Mouse (Mus musculus) stomach, embryonic 15.5 days (tissue): ENCODE data around the gene Mdga1. TPM values are rescaled to one million over a fixed set of nuclear protein-coding genes. Genes with fewer than 3 reads are reported as not detected.

Experiments used
- ATAC-seq: fragments of 200-750 bp; cut with Nextera tagmentation; 2 replicates; pipeline ENCODE4 v1.8.0; 2017; ENCODE audit warnings: low read depth, moderate number of reproducible peaks, moderate TSS enrichment; ENCODE audit not compliant: insufficient read depth, low FRiP score
- H3K27ac ChIP-seq: fragments of 300-500 bp; sonication (generic); 2 replicates; pipeline ENCODE4 v1.5.1; 2015; ENCODE audit warnings: mild to moderate bottlenecking, inconsistent platforms
- H3K27me3 ChIP-seq: fragments of 300-500 bp; sonication (generic); replicated peaks from 2 replicates; pipeline ENCODE4 v1.6.1; 2015; ENCODE audit warnings: inconsistent platforms
- H3K36me3 ChIP-seq: fragments of 300-500 bp; sonication (generic); 2 replicates; pipeline ENCODE4 v1.6.1; 2015; ENCODE audit warnings: inconsistent platforms
- H3K4me1 ChIP-seq: fragments of 300-500 bp; sonication (generic); 2 replicates; pipeline ENCODE4 v1.6.1; 2015; ENCODE audit warnings: inconsistent platforms
- H3K4me2 ChIP-seq: fragments of 300-500 bp; sonication (generic); 2 replicates; pipeline ENCODE4 v1.6.1; 2015; ENCODE audit warnings: mild to moderate bottlenecking, inconsistent platforms
- H3K4me3 ChIP-seq: fragments of 300-500 bp; sonication (generic); replicated peaks from 2 replicates; pipeline ENCODE4 v1.5.1; 2015; ENCODE audit warnings: inconsistent platforms
- H3K9ac ChIP-seq: fragments of 300-500 bp; sonication (generic); 2 replicates; pipeline ENCODE4 v1.6.1; 2015; ENCODE audit warnings: inconsistent platforms
- H3K9me3 ChIP-seq: fragments of 300-500 bp; sonication (generic); 2 replicates; pipeline ENCODE4 v1.6.1; 2016; ENCODE audit warnings: inconsistent platforms
- WGBS: fragments of 180-500 bp; shearing (Covaris S2); methylation state at CpG from one replicate; pipeline ENCODE4 v1.1.7; 2015; 5-methylcytosine and 5-hydroxymethylcytosine counted together
- polyA plus RNA-seq: library from polyadenylated mRNA; unstranded; fragments of >200 nt; fragmentation: Nextera tagmentation; extraction: Ambion mirVana; gene quantifications from 2 replicates; pipeline ENCODE4 v1.2.1, GENCODE M21; 2015

The Mdga1 gene
- polyA plus RNA-seq, 1 experiment from 2014 or later = 3.6 TPM

DNA sequence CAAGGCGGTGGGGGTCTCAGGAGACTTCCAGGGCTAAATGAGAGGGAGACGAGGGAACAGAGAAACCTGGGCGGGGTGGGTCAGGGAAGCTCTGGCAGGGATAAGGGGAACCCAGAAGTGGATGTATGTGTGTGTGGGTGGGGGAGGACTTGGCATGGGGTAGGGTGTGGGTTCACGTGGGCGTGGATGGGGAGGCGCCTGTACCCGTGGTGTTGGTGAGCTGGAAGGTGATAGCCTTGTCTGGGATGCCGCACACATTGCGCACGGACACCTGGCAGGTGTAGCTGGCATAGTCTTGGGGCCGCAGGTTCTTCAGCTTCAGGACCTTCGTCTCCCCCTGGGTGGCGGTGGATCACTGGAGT, 120.5 kb downstream of the Mdga1 start:
- Histone ChIP-seq H3K4me2 (no peak overlapping the region), H3K27ac (no peak overlapping the region), H3K4me1 (no peaks in the 10 kb centered on the region), H3K27me3 (0 out of 2 replicates have a peak, but pooled peaks cover 3% of the 10 kb centered on the region), H3K9me3 (no peaks in the 10 kb centered on the region), H3K4me3 (no peak overlapping the region), H3K36me3 (no peaks in the 10 kb centered on the region), H3K9ac (no peak overlapping the region)
- no peak; the same call in 1 of the 2 replicates for ATAC-seq
- WGBS = 74% methylated on average over 13 of the region's 13 CpGs

DNA sequence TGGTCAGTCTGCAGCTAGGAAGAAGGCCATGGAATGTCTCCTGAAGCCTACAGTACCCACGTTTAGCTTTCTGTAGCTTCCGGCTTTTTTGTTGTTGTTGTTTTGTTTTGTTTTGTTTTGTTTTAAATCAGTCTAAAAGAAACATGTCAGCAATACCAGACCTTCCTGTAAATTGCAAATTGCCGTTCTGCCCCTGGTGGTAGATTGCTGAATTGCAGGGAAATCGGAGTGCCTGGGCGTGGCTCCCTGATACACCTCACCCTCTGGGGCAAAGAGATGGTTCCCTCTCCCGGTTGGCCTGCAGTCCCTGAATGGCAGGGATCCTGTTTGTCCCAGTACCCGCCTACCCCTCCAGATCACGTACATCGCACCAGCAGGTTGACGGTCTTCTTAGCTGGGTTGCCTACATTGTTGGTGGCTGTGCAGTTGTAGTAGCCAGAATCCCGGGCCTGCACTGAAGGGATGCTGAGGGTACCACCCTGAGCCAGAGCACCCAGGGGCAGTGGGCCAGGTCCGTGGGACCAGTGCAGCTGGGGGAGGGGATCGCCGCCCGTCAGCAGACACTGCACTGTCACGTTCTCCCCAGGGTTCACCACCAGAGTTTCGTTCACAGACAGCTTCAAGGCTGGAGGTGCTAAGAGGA, 121.0 kb downstream of the Mdga1 start:
- Histone ChIP-seq H3K36me3 (no peaks in the 10 kb centered on the region), H3K4me3 (no peak overlapping the region), H3K9me3 (no peaks in the 10 kb centered on the region), H3K4me1 (no peaks in the 10 kb centered on the region), H3K27ac (no peak overlapping the region), H3K9ac (no peak overlapping the region), H3K4me2 (no peak overlapping the region), H3K27me3 (0 out of 2 replicates have a peak, but pooled peaks cover 1% of the 10 kb centered on the region)
- WGBS = 34% methylated on average over 17 of the region's 17 CpGs
- ATAC-seq = no peak

DNA sequence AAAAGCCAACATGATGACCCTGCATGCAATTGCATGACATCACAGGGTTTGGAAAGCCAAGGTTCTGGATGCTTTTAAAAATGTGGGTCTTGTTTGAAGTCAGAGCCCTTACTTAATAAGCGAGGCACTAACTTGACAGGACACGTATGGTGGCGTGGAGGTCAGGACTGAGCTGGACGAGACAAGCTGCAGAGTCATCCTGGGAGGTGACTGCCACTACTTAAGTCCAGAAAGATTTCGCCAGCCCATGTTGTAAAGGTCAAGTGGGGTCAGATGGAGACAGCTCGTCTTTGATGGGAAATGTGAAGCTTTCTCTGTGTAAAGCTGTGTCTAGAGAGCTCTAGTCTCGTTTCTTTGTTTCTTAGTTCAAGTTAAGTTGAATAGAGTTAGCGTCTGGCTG, 122.6 kb downstream of the Mdga1 start:
- 64% methylated on average over 8 of the region's 8 CpGs for WGBS
- Histone ChIP-seq H3K9me3 (no peaks in the 10 kb centered on the region), H3K4me1 (peaks cover 4% of the 10 kb centered on the region), H3K4me3 (no peak overlapping the region), H3K36me3 (no peaks in the 10 kb centered on the region), H3K27ac (no peak overlapping the region), H3K4me2 (no peak overlapping the region), H3K27me3 (no peaks in the 10 kb centered on the region), H3K9ac (no peak overlapping the region)
- no peak for ATAC-seq

DNA sequence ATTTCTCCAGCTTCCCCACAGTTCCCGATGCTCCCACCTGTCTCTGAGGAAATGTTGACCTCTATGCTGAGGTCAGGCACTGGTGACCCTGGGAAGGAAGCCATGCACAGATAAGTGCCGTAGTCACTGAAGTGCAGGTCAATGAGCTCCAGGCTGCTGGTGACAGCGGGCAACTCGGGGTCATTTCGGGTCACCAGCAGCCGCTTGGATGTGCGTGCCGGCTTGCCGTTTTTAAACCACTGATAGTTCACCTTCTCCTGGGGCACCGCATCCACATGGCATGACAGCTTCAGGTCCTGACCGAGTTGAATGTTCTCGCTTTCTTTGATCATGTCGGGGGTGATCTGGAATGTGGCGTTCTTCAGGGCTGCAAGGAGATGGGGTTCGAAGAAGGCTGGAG, 123.6 kb downstream of the Mdga1 start:
- Histone ChIP-seq H3K36me3 (no peaks in the 10 kb centered on the region), H3K4me1 (peaks cover 14% of the 10 kb centered on the region), H3K27ac (no peak overlapping the region), H3K27me3 (no peaks in the 10 kb centered on the region), H3K9ac (no peak overlapping the region), H3K9me3 (no peaks in the 10 kb centered on the region), H3K4me2 (no peak overlapping the region), H3K4me3 (no peak overlapping the region)
- ATAC-seq = no peak
- 69% methylated on average over 15 of the region's 15 CpGs for WGBS

- 83% methylated on average over 6 of the region's 6 CpGs for WGBS
- H3K4me2 ChIP-seq = no peak overlapping the region
Observed at GRCm38 (mm10) chr17:29844949-29845348, 124.9 kb downstream of the Mdga1 start.

GRCm38 (mm10) chr17:29843419-29844162, 126.3 kb downstream of the Mdga1 start:
- H3K9ac ChIP-seq = no peak overlapping the region
- no peaks in the 10 kb centered on the region for H3K9me3 ChIP-seq
- peaks cover 16% of the 10 kb centered on the region for H3K4me1 ChIP-seq
- H3K4me2 ChIP-seq = no peak overlapping the region
- no peak overlapping the region for H3K4me3 ChIP-seq
- ATAC-seq = no peak
- H3K27me3 ChIP-seq = no peaks in the 10 kb centered on the region
- H3K36me3 ChIP-seq = no peaks in the 10 kb centered on the region
- WGBS = 85% methylated on average over 7 of the region's 7 CpGs
- H3K27ac ChIP-seq = no peak overlapping the region

More at GRCm38 (mm10) chr17:29844949-29845348, 124.9 kb downstream of the Mdga1 start:
- Histone ChIP-seq H3K27ac (no peak overlapping the region), H3K4me3 (no peak overlapping the region), H3K9me3 (no peaks in the 10 kb centered on the region), H3K9ac (no peak overlapping the region), H3K27me3 (no peaks in the 10 kb centered on the region), H3K4me1 (peaks cover 16% of the 10 kb centered on the region), H3K36me3 (no peaks in the 10 kb centered on the region)
- no peak for ATAC-seq

- Histone ChIP-seq H3K4me3 (peak overlapping the region; percentile 50), H3K27ac (0 out of 2 replicates have a peak overlapping the region, but pooled peaks have one; percentile 16), H3K4me2 (peak overlapping the region; percentile 94), H3K27me3 (no peaks in the 10 kb centered on the region), H3K9me3 (no peaks in the 10 kb centered on the region), H3K4me1 (peaks cover 16% of the 10 kb centered on the region), H3K9ac (peak overlapping the region; percentile 37; the same call in 1 of the 2 replicates), H3K36me3 (no peaks in the 10 kb centered on the region)
- WGBS = 6% methylated on average over 46 of the region's 46 CpGs
- ATAC-seq = peak; percentile 73
Observed at GRCm38 (mm10) chr17:29841781-29842690, 127.9 kb downstream of the Mdga1 start.

DNA sequence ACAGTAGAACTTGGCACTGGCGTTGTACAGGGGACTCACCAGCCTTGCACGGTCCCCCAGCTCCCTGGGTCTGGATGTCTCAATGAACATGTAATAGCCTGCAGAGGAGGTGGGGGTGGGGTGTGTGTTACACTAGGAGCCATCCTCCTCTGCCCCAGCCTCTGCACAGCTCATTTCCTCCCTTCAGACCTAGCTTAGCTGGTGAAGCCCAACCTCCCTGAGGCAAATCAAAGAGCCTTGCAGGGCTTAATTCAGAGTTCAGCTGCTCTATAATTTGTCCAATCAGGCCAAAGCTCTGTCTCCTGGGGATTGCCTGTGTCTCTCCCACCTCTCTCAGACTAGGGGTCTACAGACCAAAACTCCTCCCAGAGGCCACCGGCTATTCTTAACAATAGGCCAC, 131.9 kb downstream of the Mdga1 start:
- H3K4me3 ChIP-seq = no peak overlapping the region
- no peak for ATAC-seq
- no peak overlapping the region for H3K9ac ChIP-seq
- no peaks in the 10 kb centered on the region for H3K27me3 ChIP-seq
- H3K9me3 ChIP-seq = no peaks in the 10 kb centered on the region
- peaks cover 16% of the 10 kb centered on the region for H3K4me1 ChIP-seq
- H3K36me3 ChIP-seq = no peaks in the 10 kb centered on the region
- H3K4me2 ChIP-seq = no peak overlapping the region
- no peak overlapping the region for H3K27ac ChIP-seq
- WGBS = 40% methylated on average over 3 of the region's 3 CpGs

GRCm38 (mm10) chr17:29837441-29837840, 132.4 kb downstream of the Mdga1 start:
- WGBS = 66% methylated on average over 8 of the region's 8 CpGs
- no peaks in the 10 kb centered on the region for H3K9me3 ChIP-seq
- H3K9ac ChIP-seq = no peak overlapping the region
- no peak for ATAC-seq
- no peaks in the 10 kb centered on the region for H3K27me3 ChIP-seq
- no peak overlapping the region for H3K4me3 ChIP-seq
- no peak overlapping the region for H3K4me2 ChIP-seq
- no peaks in the 10 kb centered on the region for H3K36me3 ChIP-seq
- H3K27ac ChIP-seq = no peak overlapping the region
- peaks cover 13% of the 10 kb centered on the region for H3K4me1 ChIP-seq

- no peak overlapping the region for H3K9ac ChIP-seq
- H3K4me1 ChIP-seq = no peaks in the 10 kb centered on the region
- no peak for ATAC-seq
- WGBS = 80% methylated on average over 7 of the region's 7 CpGs
- no peak overlapping the region for H3K27ac ChIP-seq
- H3K36me3 ChIP-seq = no peaks in the 10 kb centered on the region
- no peak overlapping the region for H3K4me2 ChIP-seq
- no peaks in the 10 kb centered on the region for H3K27me3 ChIP-seq
- no peaks in the 10 kb centered on the region for H3K9me3 ChIP-seq
- no peak overlapping the region for H3K4me3 ChIP-seq
Observed at GRCm38 (mm10) chr17:29834768-29835167, 135.1 kb downstream of the Mdga1 start.

- ATAC-seq = no peak
- Histone ChIP-seq H3K4me1 (no peaks in the 10 kb centered on the region), H3K4me3 (no peak overlapping the region), H3K4me2 (no peak overlapping the region), H3K36me3 (no peaks in the 10 kb centered on the region), H3K9me3 (no peaks in the 10 kb centered on the region), H3K27me3 (no peaks in the 10 kb centered on the region), H3K27ac (no peak overlapping the region), H3K9ac (no peak overlapping the region)
- WGBS = 80% methylated on average over 9 of the region's 9 CpGs
Observed at GRCm38 (mm10) chr17:29834333-29834732, 135.6 kb downstream of the Mdga1 start.

DNA sequence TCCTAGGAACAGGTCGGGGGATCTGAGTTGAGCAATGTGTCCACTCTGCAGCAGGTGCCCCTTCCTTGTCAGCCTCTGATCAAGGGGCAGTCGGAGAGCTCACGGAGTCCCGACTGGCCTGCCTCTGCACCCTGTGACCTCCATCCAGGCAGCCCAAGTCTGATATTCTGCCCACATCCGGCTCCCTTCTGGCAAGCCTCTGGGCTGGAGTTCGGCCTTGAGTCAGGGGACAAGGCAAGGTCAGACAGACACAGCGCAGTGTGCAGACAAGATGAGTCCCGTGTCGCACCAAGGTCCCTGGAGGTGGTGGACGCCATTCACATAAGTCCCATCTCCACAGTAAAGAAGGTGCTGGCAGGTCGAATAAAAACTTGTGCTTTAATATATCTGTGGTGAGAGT, 138.2 kb downstream of the Mdga1 start:
- H3K4me2 ChIP-seq = no peak overlapping the region
- H3K27ac ChIP-seq = no peak overlapping the region
- H3K4me1 ChIP-seq = no peaks in the 10 kb centered on the region
- no peaks in the 10 kb centered on the region for H3K36me3 ChIP-seq
- WGBS = 80% methylated on average over 11 of the region's 11 CpGs
- no peaks in the 10 kb centered on the region for H3K9me3 ChIP-seq
- no peaks in the 10 kb centered on the region for H3K27me3 ChIP-seq
- no peak for ATAC-seq
- no peak overlapping the region for H3K9ac ChIP-seq
- no peak overlapping the region for H3K4me3 ChIP-seq
